Mouse (Mus musculus) E14TG2a.4 (cell line): ENCODE measurements at regions not wholly inside any gene's neighbourhood (a gene's known extent, or its start where the extent isn't known, plus 50 kb on each side); places are given as distances from the start of the nearest gene placed in this dataset.

ENCODE experiments used
- H3K27me3 ChIP-seq: 2 replicates; pipeline ENCODE4 v1.6.1; 2014; ENCODE audit warnings: low read length, control low read depth; ENCODE audit not compliant: insufficient read depth
- H3K36me3 ChIP-seq: 2 replicates; pipeline ENCODE4 v1.6.1; 2014; ENCODE audit warnings: low read length, control low read depth; ENCODE audit not compliant: insufficient read depth
- H3K4me1 ChIP-seq: replicated peaks from 2 replicates; pipeline ENCODE4 v1.6.1; 2014; ENCODE audit warnings: low read depth, low read length, control low read depth
- H3K4me3 ChIP-seq: replicated peaks from 2 replicates; pipeline ENCODE4 v1.5.1; 2014; ENCODE audit warnings: mild to moderate bottlenecking, low read length
- H3K9me3 ChIP-seq: 2 replicates; pipeline ENCODE4 v1.6.1; 2014; ENCODE audit warnings: low read length, control low read depth
- CTCF ChIP-seq: conservative IDR thresholded peaks from 2 replicates; pipeline ENCODE4 v1.5.1; 2014; ENCODE audit warnings: low read length
- NANOG ChIP-seq: IDR thresholded peaks from 2 replicates; pipeline ENCODE4 v1.6.1; 2014; ENCODE audit warnings: borderline replicate concordance, low read length, mixed read lengths
- POU5F1 ChIP-seq: IDR thresholded peaks from 2 replicates; pipeline ENCODE4 v1.6.1; 2014; ENCODE audit warnings: low read length, borderline replicate concordance

GRCm38 (mm10) chr3:43339101-43339500 is 1596.7 kb downstream of the D3Ertd751e start:
- H3K4me3 ChIP-seq: no peak overlapping the region
- H3K9me3 ChIP-seq: peaks cover 15% of the 10 kb centered on the region
- TF ChIP-seq NANOG: no peak
- TF ChIP-seq CTCF: no peak
- no peak for TF ChIP-seq POU5F1
- H3K27me3 ChIP-seq: no peaks in the 10 kb centered on the region
- H3K4me1 ChIP-seq: no peaks in the 10 kb centered on the region
- no peaks in the 10 kb centered on the region for H3K36me3 ChIP-seq

GRCm38 (mm10) chr3:43342928-43343327 is 1600.5 kb downstream of the D3Ertd751e start:
- TF ChIP-seq CTCF (peak; percentile 7; the same call in 1 of the 2 replicates), NANOG (no peak), POU5F1 (no peak)
- Histone ChIP-seq H3K36me3 (no peaks in the 10 kb centered on the region), H3K9me3 (peaks cover 18% of the 10 kb centered on the region), H3K4me3 (no peak overlapping the region), H3K4me1 (no peaks in the 10 kb centered on the region), H3K27me3 (no peaks in the 10 kb centered on the region)

GRCm38 (mm10) chr3:43352829-43353228 is 1610.4 kb downstream of the D3Ertd751e start:
- Histone ChIP-seq H3K36me3 (no peaks in the 10 kb centered on the region), H3K4me3 (no peak overlapping the region), H3K27me3 (no peaks in the 10 kb centered on the region), H3K4me1 (no peaks in the 10 kb centered on the region), H3K9me3 (no peaks in the 10 kb centered on the region)
- TF ChIP-seq CTCF: no peak
- no peak for TF ChIP-seq POU5F1
- no peak for TF ChIP-seq NANOG

GRCm38 (mm10) chr3:43358511-43358910 is 1616.1 kb downstream of the D3Ertd751e start:
- H3K27me3 ChIP-seq: no peaks in the 10 kb centered on the region
- H3K4me3 ChIP-seq: no peak overlapping the region
- no peaks in the 10 kb centered on the region for H3K4me1 ChIP-seq
- no peak for TF ChIP-seq CTCF
- no peak for TF ChIP-seq POU5F1
- no peak for TF ChIP-seq NANOG
- no peaks in the 10 kb centered on the region for H3K36me3 ChIP-seq
- H3K9me3 ChIP-seq: no peaks in the 10 kb centered on the region

GRCm38 (mm10) chr3:43399893-43400292 is 1657.5 kb downstream of the D3Ertd751e start:
- no peaks in the 10 kb centered on the region for H3K9me3 ChIP-seq
- no peaks in the 10 kb centered on the region for H3K36me3 ChIP-seq
- no peak overlapping the region for H3K4me3 ChIP-seq
- no peaks in the 10 kb centered on the region for H3K27me3 ChIP-seq
- no peaks in the 10 kb centered on the region for H3K4me1 ChIP-seq
- TF ChIP-seq NANOG: no peak
- TF ChIP-seq POU5F1: no peak
- TF ChIP-seq CTCF: no peak

- no peaks in the 10 kb centered on the region for H3K9me3 ChIP-seq
- no peak overlapping the region for H3K4me3 ChIP-seq
- no peaks in the 10 kb centered on the region for H3K4me1 ChIP-seq
- no peaks in the 10 kb centered on the region for H3K27me3 ChIP-seq
- no peaks in the 10 kb centered on the region for H3K36me3 ChIP-seq
- no peak for TF ChIP-seq NANOG
- TF ChIP-seq POU5F1: no peak
- TF ChIP-seq CTCF: no peak
Observed at GRCm38 (mm10) chr3:43424886-43425285, 1682.5 kb downstream of the D3Ertd751e start.

- no peaks in the 10 kb centered on the region for H3K36me3 ChIP-seq
- no peak overlapping the region for H3K4me3 ChIP-seq
- H3K9me3 ChIP-seq: no peaks in the 10 kb centered on the region
- TF ChIP-seq CTCF (no peak), NANOG (no peak), POU5F1 (no peak)
- H3K4me1 ChIP-seq: no peaks in the 10 kb centered on the region
- no peaks in the 10 kb centered on the region for H3K27me3 ChIP-seq
Observed at GRCm38 (mm10) chr3:43426672-43427071, 1684.3 kb downstream of the D3Ertd751e start.

- no peaks in the 10 kb centered on the region for H3K36me3 ChIP-seq
- H3K9me3 ChIP-seq: no peaks in the 10 kb centered on the region
- H3K4me3 ChIP-seq: no peak overlapping the region
- no peaks in the 10 kb centered on the region for H3K4me1 ChIP-seq
- H3K27me3 ChIP-seq: no peaks in the 10 kb centered on the region
- no peak for TF ChIP-seq CTCF
- no peak for TF ChIP-seq POU5F1
- TF ChIP-seq NANOG: no peak
Observed at GRCm38 (mm10) chr3:43461541-43462109, 1719.2 kb downstream of the D3Ertd751e start.
